Mouse (Mus musculus) forebrain, embryonic 14.5 days (tissue): ENCODE measurements around the gene Zfp398. TPM values are rescaled to one million over a fixed set of nuclear protein-coding genes. Genes with fewer than 3 reads are reported as not detected.
A peak's percentile ranks its signal among the peaks of the same experiment; 100 is the strongest.

ENCODE experiments used
- ATAC-seq: fragments of 200-750 bp; cut with Nextera tagmentation; 2 replicates; pipeline ENCODE4 v1.8.0; 2017; ENCODE audit warnings: mild to moderate bottlenecking, moderate library complexity
- DNase-seq: peaks from one replicate; pipeline ENCODE4 v3.0.0-alpha.2; 2015; ENCODE audit warnings: low spot score
- H3K27ac ChIP-seq: fragments of 300-500 bp; sonication (generic); 2 replicates; pipeline ENCODE4 v1.5.1; 2014; ENCODE audit warnings: low read depth, mild to moderate bottlenecking, control low read depth, low read length, moderate library complexity
- H3K27me3 ChIP-seq: fragments of 300-500 bp; sonication (generic); replicated peaks from 2 replicates; pipeline ENCODE4 v1.6.1; 2014; ENCODE audit warnings: low read length, control low read depth, mixed read lengths; ENCODE audit not compliant: control insufficient read depth, insufficient read depth
- H3K36me3 ChIP-seq: fragments of 300-500 bp; sonication (generic); 2 replicates; pipeline ENCODE4 v1.6.1; 2014; ENCODE audit warnings: low read length, control low read depth; ENCODE audit not compliant: control insufficient read depth, insufficient read depth
- H3K4me1 ChIP-seq: fragments of 300-500 bp; sonication (generic); 2 replicates; pipeline ENCODE4 v1.6.1; 2014; ENCODE audit warnings: antibody characterized with exemption, low read length, control low read depth; ENCODE audit not compliant: control insufficient read depth, insufficient read depth
- H3K4me2 ChIP-seq: fragments of 300-500 bp; sonication (generic); 2 replicates; pipeline ENCODE4 v1.6.1; 2014; ENCODE audit warnings: mild to moderate bottlenecking, control low read depth, low read length
- H3K4me3 ChIP-seq: fragments of 300-500 bp; sonication (generic); 2 replicates; pipeline ENCODE4 v1.5.1; 2014; ENCODE audit warnings: low read depth, low read length, control low read depth
- H3K9ac ChIP-seq: fragments of 300-500 bp; sonication (generic); 2 replicates; pipeline ENCODE4 v1.6.1; 2014; ENCODE audit warnings: mild to moderate bottlenecking, low read length, control low read depth, moderate library complexity
- H3K9me3 ChIP-seq: fragments of 300-500 bp; sonication (generic); replicated peaks from 2 replicates; pipeline ENCODE4 v1.6.1; 2016; ENCODE audit warnings: low read length, control low read depth, mixed read lengths; ENCODE audit not compliant: control insufficient read depth
- WGBS: fragments of 180-500 bp; shearing (Covaris S2); extraction: QIAGEN DNeasy Blood & Tissue Kit; methylation state at CpG from one replicate; pipeline ENCODE4 v1.1.7; 2014; 5-methylcytosine and 5-hydroxymethylcytosine counted together
- polyA plus RNA-seq: library from polyadenylated mRNA; unstranded; fragments of >200 nt; fragmentation: Nextera tagmentation; extraction: Ambion mirVana; gene quantifications from 2 replicates; pipeline ENCODE4 v1.2.1, GENCODE M21; 2014

Gene Zfp398
- polyA plus RNA-seq, 1 experiment from 2014 or later = 9.1 TPM

DNA sequence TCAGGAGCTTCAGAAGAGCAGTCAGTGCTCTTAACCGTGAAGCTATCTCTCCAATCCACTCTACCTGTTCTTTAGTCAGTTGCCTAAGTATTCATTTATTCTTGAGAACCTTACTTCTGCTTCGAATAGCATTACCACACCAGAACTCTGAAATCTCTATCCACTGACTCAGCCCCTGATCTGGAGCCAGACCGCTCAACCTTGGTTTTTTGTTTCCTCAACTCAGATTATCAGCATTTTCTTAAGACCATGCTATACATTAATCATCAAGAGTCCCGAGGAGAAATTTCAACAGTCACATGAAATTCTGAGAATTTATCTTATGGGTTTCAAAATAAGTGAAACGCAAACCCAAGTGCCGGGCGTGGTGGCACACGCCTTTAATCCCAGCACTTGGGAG, 16.7 kb upstream of the Zfp398 start:
- no peak overlapping the region for H3K4me2 ChIP-seq
- no peaks in the 10 kb centered on the region for H3K27me3 ChIP-seq
- H3K4me3 ChIP-seq = no peak overlapping the region
- H3K27ac ChIP-seq = no peak overlapping the region
- DNase-seq (no peak), ATAC-seq (no peak)
- H3K4me1 ChIP-seq = no peaks in the 10 kb centered on the region
- H3K36me3 ChIP-seq = peaks cover 53% of the 10 kb centered on the region
- WGBS = 95% methylated on average over 8 of the region's 8 CpGs
- no peak overlapping the region for H3K9ac ChIP-seq
- no peaks in the 10 kb centered on the region for H3K9me3 ChIP-seq

DNA sequence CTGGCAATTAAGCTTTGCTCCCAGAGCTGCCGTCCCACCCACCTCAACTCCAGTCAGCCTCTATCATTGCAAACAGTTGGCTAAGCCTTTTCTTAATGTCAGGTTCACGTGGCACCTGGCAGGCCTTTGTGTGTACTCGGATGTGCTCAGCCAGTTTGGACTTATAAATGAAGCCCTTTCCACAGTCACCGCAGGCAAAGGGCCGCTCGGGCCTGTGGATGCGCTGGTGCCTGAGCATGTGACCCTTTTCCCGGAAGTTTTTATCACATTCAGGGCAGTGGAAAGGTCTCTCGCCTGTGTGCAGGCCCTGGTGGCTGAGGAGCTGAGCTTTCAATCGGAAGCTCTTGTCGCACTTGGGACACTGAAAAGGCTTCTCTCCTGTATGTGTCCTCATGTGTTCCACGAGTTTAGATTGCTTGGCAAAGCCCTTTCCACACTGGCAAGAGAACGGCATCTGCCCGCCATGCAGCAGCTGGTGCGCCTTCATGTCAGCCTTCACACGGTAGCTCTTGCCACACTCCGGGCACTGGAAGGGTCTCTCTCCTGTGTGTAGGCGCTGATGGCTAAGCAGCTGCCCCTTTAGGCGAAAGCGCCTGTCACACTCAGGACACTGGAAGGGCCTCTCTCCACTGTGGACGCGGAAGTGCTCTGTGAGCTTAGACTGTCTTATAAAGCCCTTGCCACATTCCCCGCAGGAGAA, 15.7 kb upstream of the Zfp398 start:
- no peaks in the 10 kb centered on the region for H3K4me1 ChIP-seq
- H3K27me3 ChIP-seq = no peaks in the 10 kb centered on the region
- H3K9me3 ChIP-seq = no peaks in the 10 kb centered on the region
- DNase-seq (no peak), ATAC-seq (no peak)
- WGBS = 92% methylated on average over 23 of the region's 23 CpGs
- H3K36me3 ChIP-seq = peaks cover 64% of the 10 kb centered on the region
- no peak overlapping the region for H3K4me2 ChIP-seq
- no peak overlapping the region for H3K4me3 ChIP-seq
- no peak overlapping the region for H3K27ac ChIP-seq
- H3K9ac ChIP-seq = no peak overlapping the region

GRCm38 (mm10) chr6:47821236-47821635, 14.2 kb upstream of the Zfp398 start:
- WGBS = 93% methylated on average over 5 of the region's 5 CpGs
- Histone ChIP-seq H3K4me2 (no peak overlapping the region), H3K27ac (no peak overlapping the region), H3K9ac (no peak overlapping the region), H3K27me3 (no peaks in the 10 kb centered on the region), H3K4me3 (no peak overlapping the region), H3K36me3 (peaks cover 78% of the 10 kb centered on the region), H3K9me3 (no peaks in the 10 kb centered on the region), H3K4me1 (no peaks in the 10 kb centered on the region)
- ATAC-seq (no peak), DNase-seq (no peak)

GRCm38 (mm10) chr6:47821776-47822175, 13.7 kb upstream of the Zfp398 start:
- no peak overlapping the region for H3K9ac ChIP-seq
- no peak for ATAC-seq
- WGBS = 92% methylated on average over 6 of the region's 6 CpGs
- H3K27ac ChIP-seq = no peak overlapping the region
- H3K4me2 ChIP-seq = no peak overlapping the region
- peaks cover 78% of the 10 kb centered on the region for H3K36me3 ChIP-seq
- no peaks in the 10 kb centered on the region for H3K27me3 ChIP-seq
- no peaks in the 10 kb centered on the region for H3K9me3 ChIP-seq
- no peaks in the 10 kb centered on the region for H3K4me1 ChIP-seq
- DNase-seq = no peak
- no peak overlapping the region for H3K4me3 ChIP-seq

DNA sequence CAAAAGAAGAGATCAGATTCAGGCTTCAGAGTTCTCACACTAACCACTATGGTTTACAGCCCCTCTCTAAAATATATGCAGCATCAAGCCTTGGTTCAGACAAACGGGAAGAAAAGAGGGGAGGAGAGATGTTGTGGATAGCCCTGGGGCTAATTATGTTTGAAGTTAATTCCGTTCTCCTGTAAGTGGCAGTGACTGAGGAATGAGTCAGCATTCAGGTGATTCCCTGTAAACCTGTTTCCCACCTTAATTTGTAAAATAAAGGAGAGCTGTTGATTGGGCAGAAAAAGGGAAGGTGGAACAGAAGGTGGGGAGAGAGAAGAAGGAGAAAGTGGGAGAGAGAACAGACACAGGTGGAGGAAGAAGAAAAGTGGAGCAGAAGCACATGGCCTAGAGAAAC, 11.2 kb upstream of the Zfp398 start:
- no peak for ATAC-seq
- no peak for DNase-seq
- Histone ChIP-seq H3K4me1 (peaks cover 5% of the 10 kb centered on the region), H3K9ac (no peak overlapping the region), H3K4me2 (no peak overlapping the region), H3K27ac (no peak overlapping the region), H3K36me3 (peaks cover 69% of the 10 kb centered on the region), H3K27me3 (no peaks in the 10 kb centered on the region), H3K9me3 (no peaks in the 10 kb centered on the region), H3K4me3 (no peak overlapping the region)
- WGBS = 61% methylated on average over 2 of the region's 2 CpGs

- ATAC-seq (no peak), DNase-seq (no peak)
- Histone ChIP-seq H3K4me1 (peaks cover 7% of the 10 kb centered on the region), H3K9me3 (no peaks in the 10 kb centered on the region), H3K27me3 (no peaks in the 10 kb centered on the region), H3K4me2 (no peak overlapping the region), H3K4me3 (no peak overlapping the region), H3K27ac (no peak overlapping the region), H3K36me3 (peaks cover 37% of the 10 kb centered on the region), H3K9ac (no peak overlapping the region)
- WGBS = 95% methylated on average over 4 of the region's 4 CpGs
Measured at GRCm38 (mm10) chr6:47827462-47827861, 8.0 kb upstream of the Zfp398 start.

- H3K27ac ChIP-seq = no peak overlapping the region
- DNase-seq (peak; percentile 67), ATAC-seq (no peak)
- peak overlapping the region; percentile 78 for H3K4me3 ChIP-seq
- no peaks in the 10 kb centered on the region for H3K9me3 ChIP-seq
- H3K4me2 ChIP-seq = peak overlapping the region; percentile 47
- peaks cover 22% of the 10 kb centered on the region for H3K36me3 ChIP-seq
- H3K9ac ChIP-seq = no peak overlapping the region; the same call in 1 of the 2 replicates
- H3K4me1 ChIP-seq = peaks cover 7% of the 10 kb centered on the region
- WGBS = 11% methylated on average over 1 of the region's 1 CpGs
- H3K27me3 ChIP-seq = no peaks in the 10 kb centered on the region
Measured at GRCm38 (mm10) chr6:47828950-47829349, 6.5 kb upstream of the Zfp398 start.

DNA sequence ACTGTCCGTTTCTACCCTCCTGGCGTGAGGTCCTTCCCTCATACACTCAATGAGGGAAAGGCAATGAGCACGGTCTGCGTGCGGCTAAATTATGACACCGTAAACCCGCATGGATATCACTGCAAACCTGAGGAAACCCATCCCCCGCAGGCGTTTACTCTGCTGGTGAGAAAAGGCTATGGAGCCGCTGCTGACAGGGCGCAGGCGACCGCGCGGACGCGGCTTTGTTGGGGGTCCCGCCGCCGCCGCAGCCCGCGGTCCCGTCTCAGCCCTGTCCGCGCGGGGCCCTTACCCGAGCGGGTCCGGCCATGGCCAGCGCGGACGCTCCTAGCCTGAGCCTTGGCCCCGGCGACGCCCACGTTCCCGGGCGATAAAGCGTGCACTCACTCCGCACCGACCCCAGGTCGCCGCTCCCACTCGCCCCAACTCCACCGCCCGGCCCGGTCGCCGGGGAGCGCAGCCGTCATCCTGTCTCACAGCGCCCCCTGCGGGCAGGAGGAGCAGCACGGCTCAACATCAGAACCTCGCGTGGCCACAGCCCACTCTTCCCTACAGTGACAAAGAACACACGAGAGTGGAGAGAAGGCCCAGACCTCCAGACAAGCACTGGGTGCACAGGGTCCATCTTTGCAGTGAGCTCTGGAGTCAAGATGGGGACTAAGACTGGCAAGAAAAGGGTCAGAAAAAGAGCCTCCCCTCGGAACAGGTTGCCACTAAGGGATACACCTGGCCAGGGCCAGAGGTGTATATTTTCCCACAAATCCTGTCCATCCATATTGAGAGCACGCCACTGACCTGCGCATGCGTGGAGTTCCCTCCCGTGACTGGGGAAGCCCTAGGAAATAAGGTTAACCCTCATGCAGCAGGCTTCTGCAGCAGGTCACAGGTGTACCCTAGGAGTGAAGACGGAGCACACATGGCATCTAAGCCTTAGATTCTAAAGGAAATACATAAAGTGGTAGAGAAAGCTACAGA, 5.1 kb upstream of the Zfp398 start, which contains the start of gene Zfp786:
Zfp786 (minus strand) TSS at position 764 of the 975 bp plus-strand sequence.
- Histone ChIP-seq H3K9ac (peak within 1 kb of the TSS; percentile 90), H3K4me1 (peaks cover 7% of the 10 kb centered on the region), H3K36me3 (peaks cover 8% of the 10 kb centered on the region), H3K4me2 (peak within 1 kb of the TSS; percentile 47), H3K4me3 (peak within 1 kb of the TSS; percentile 78), H3K27ac (peak within 1 kb of the TSS; percentile 90), H3K9me3 (no peaks in the 10 kb centered on the region), H3K27me3 (no peaks in the 10 kb centered on the region)
- DNase-seq = peak; percentile 94
- WGBS = 2% methylated on average over 57 of the region's 64 CpGs
- peak; percentile 93 for ATAC-seq
